Mouse (Mus musculus) heart, postnatal 0 days (tissue): ENCODE measurements at regions not wholly inside any gene's neighbourhood (a gene's known extent, or its start where the extent isn't known, plus 50 kb on each side); places are given as distances from the start of the nearest gene placed in this dataset.
A peak's percentile ranks its signal among the peaks of the same experiment; 100 is the strongest.

ENCODE experiments used
- ATAC-seq: fragments of 200-750 bp; cut with Nextera tagmentation; 2 replicates; pipeline ENCODE4 v1.8.0; 2017; ENCODE audit warnings: low read depth, moderate number of reproducible peaks, moderate library complexity; ENCODE audit not compliant: insufficient read depth
- DNase-seq: peaks from one replicate; pipeline ENCODE4 v3.0.0-alpha.2; 2016; ENCODE audit warnings: low spot score
- H3K27ac ChIP-seq: fragments of 300-500 bp; sonication (generic); 2 replicates; pipeline ENCODE4 v1.5.1; 2014; ENCODE audit warnings: low read depth, mild to moderate bottlenecking
- H3K27me3 ChIP-seq: fragments of 300-500 bp; sonication (generic); 2 replicates; pipeline ENCODE4 v1.6.1; 2014; ENCODE audit warnings: low read length, mixed read lengths; ENCODE audit not compliant: control insufficient read depth, insufficient read depth
- H3K36me3 ChIP-seq: fragments of 300-500 bp; sonication (generic); replicated peaks from 2 replicates; pipeline ENCODE4 v1.6.1; 2014; ENCODE audit warnings: low read length, mixed read lengths; ENCODE audit not compliant: control insufficient read depth, insufficient read depth
- H3K4me1 ChIP-seq: fragments of 300-500 bp; sonication (generic); 2 replicates; pipeline ENCODE4 v1.6.1; 2014; ENCODE audit warnings: antibody characterized with exemption; ENCODE audit not compliant: control insufficient read depth, insufficient read depth
- H3K4me2 ChIP-seq: fragments of 300-500 bp; sonication (generic); 2 replicates; pipeline ENCODE4 v1.6.1; 2014; ENCODE audit warnings: low read depth, mild to moderate bottlenecking, low read length, moderate library complexity
- H3K4me3 ChIP-seq: fragments of 300-500 bp; sonication (generic); 2 replicates; pipeline ENCODE4 v1.5.1; 2014; ENCODE audit warnings: low read depth, low read length
- H3K9ac ChIP-seq: fragments of 300-500 bp; sonication (generic); replicated peaks from 2 replicates; pipeline ENCODE4 v1.6.1; 2014; ENCODE audit warnings: low read depth, low read length, mixed read lengths
- H3K9me3 ChIP-seq: fragments of 300-500 bp; sonication (generic); replicated peaks from 2 replicates; pipeline ENCODE4 v1.6.1; 2016; ENCODE audit warnings: low read length; ENCODE audit not compliant: control insufficient read depth
- CTCF ChIP-seq: IDR thresholded peaks from 2 replicates; pipeline ENCODE4 v1.5.1; 2016; ENCODE audit warnings: antibody characterized with exemption, control low read depth, low read depth
- EP300 ChIP-seq: IDR thresholded peaks from 2 replicates; pipeline ENCODE4 v1.6.1; 2016; ENCODE audit warnings: antibody characterized with exemption, low read depth
- WGBS: fragments of 180-500 bp; shearing (Covaris S2); extraction: QIAGEN DNeasy Blood & Tissue Kit; methylation state at CpG from one replicate; pipeline ENCODE4 v1.1.7; 2014; 5-methylcytosine and 5-hydroxymethylcytosine counted together

- Histone ChIP-seq H3K27me3 (peaks cover 20% of the 10 kb centered on the region), H3K4me3 (no peak overlapping the region), H3K36me3 (no peaks in the 10 kb centered on the region), H3K4me1 (peaks cover 8% of the 10 kb centered on the region; the same call in 1 of the 2 replicates), H3K27ac (no peak overlapping the region), H3K9me3 (peaks cover 11% of the 10 kb centered on the region), H3K4me2 (no peak overlapping the region), H3K9ac (no peak overlapping the region)
- DNase-seq (no peak), ATAC-seq (no peak)
- 0 out of 2 replicates have a peak, but pooled peaks have one; percentile 5 for TF ChIP-seq CTCF
- no peak for TF ChIP-seq EP300
These were observed 264.9 kb downstream of the Uaca start for GRCm38 (mm10) chr9:61059225-61059624.

GRCm38 (mm10) chr9:61060958-61061357 is 266.6 kb downstream of the Uaca start:
- Histone ChIP-seq H3K4me3 (no peak overlapping the region), H3K4me1 (peaks cover 8% of the 10 kb centered on the region; the same call in 1 of the 2 replicates), H3K9me3 (peaks cover 11% of the 10 kb centered on the region), H3K36me3 (no peaks in the 10 kb centered on the region), H3K27ac (no peak overlapping the region), H3K4me2 (no peak overlapping the region), H3K27me3 (peaks cover 13% of the 10 kb centered on the region), H3K9ac (no peak overlapping the region)
- WGBS: 66% methylated on average over 8 of the region's 8 CpGs
- no peak for TF ChIP-seq EP300
- TF ChIP-seq CTCF: no peak
- no peak for ATAC-seq
- peak; percentile 14 for DNase-seq

GRCm38 (mm10) chr9:61064714-61065305 is 270.5 kb downstream of the Uaca start:
- ATAC-seq (no peak; the same call in 1 of the 2 replicates), DNase-seq (no peak)
- Histone ChIP-seq H3K27ac (no peak overlapping the region), H3K4me3 (no peak overlapping the region), H3K9me3 (peaks cover 4% of the 10 kb centered on the region), H3K4me2 (no peak overlapping the region), H3K4me1 (no peaks in the 10 kb centered on the region), H3K9ac (no peak overlapping the region), H3K36me3 (no peaks in the 10 kb centered on the region), H3K27me3 (peaks cover 12% of the 10 kb centered on the region; the same call in 1 of the 2 replicates)
- 36% methylated on average over 8 of the region's 8 CpGs for WGBS
- TF ChIP-seq CTCF (no peak), EP300 (no peak)

DNA sequence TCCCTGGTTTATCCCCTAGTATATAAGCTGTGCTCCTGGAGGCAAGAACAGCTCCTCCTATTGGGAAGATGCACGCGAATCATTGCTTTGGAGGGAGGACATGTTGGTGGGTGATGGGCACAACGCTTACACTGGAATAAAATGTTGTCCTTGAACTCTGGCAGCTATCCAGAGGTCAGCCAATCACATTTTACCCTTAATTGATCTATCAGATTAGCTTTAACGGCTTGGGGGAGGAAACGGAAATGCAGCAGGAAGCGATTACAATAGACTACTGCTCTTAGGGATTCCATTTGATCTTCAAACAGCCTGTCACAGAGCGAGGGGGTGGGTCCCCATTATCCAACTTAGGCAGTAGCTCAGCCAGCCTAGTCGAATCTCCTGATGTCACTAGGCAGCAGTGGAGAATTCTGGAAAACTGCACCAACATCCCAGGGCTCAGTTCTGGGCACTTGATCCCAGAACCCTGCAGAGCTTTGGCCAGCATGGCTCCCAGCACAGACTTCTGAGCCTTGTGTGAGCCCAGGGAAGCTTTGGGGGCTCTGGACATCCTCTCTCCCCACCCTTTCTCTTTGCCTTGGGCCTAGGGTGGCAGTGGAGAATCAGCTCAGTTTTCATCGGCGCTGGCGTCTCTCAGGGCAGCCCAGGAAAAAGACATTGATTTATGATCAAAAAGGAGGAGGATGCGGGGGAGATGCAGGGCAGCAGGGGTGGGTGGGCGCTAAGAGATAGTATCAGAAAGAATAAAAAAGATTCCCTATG is 275.4 kb downstream of the Uaca start:
- Histone ChIP-seq H3K27me3 (peaks cover 22% of the 10 kb centered on the region; the same call in 1 of the 2 replicates), H3K36me3 (no peaks in the 10 kb centered on the region), H3K27ac (no peak overlapping the region), H3K9me3 (no peaks in the 10 kb centered on the region), H3K4me3 (no peak overlapping the region), H3K4me1 (no peaks in the 10 kb centered on the region), H3K4me2 (no peak overlapping the region), H3K9ac (no peak overlapping the region)
- 52% methylated on average over 13 of the region's 13 CpGs for WGBS
- TF ChIP-seq EP300 (no peak), CTCF (no peak)
- ATAC-seq (no peak), DNase-seq (no peak)

GRCm38 (mm10) chr9:61070315-61070707 is 276.0 kb downstream of the Uaca start:
- 69% methylated on average over 8 of the region's 8 CpGs for WGBS
- TF ChIP-seq CTCF: no peak
- no peak for TF ChIP-seq EP300
- ATAC-seq: no peak

More at GRCm38 (mm10) chr9:61070315-61070707, 276.0 kb downstream of the Uaca start:
- H3K4me3 ChIP-seq: no peak overlapping the region
- H3K9me3 ChIP-seq: no peaks in the 10 kb centered on the region
- H3K9ac ChIP-seq: no peak overlapping the region
- H3K27me3 ChIP-seq: peaks cover 24% of the 10 kb centered on the region; the same call in 1 of the 2 replicates
- H3K36me3 ChIP-seq: no peaks in the 10 kb centered on the region
- no peak for DNase-seq
- no peak overlapping the region for H3K4me2 ChIP-seq
- H3K4me1 ChIP-seq: no peaks in the 10 kb centered on the region
- no peak overlapping the region for H3K27ac ChIP-seq
